Mouse (Mus musculus) frontal cortex, postnatal 10 days (tissue): ENCODE data around the gene Ndufaf1.
A peak's percentile ranks its signal among the peaks of the same experiment; 100 is the strongest.

Experiments used
- DNase-seq, 2 experiments: peaks; one replicate each; pipeline ENCODE4 v3.0.0; 2022; ENCODE audit warnings: low spot score in 2 of 2, mixed read lengths in 1 of 2

Ndufaf1 gene

DNA sequence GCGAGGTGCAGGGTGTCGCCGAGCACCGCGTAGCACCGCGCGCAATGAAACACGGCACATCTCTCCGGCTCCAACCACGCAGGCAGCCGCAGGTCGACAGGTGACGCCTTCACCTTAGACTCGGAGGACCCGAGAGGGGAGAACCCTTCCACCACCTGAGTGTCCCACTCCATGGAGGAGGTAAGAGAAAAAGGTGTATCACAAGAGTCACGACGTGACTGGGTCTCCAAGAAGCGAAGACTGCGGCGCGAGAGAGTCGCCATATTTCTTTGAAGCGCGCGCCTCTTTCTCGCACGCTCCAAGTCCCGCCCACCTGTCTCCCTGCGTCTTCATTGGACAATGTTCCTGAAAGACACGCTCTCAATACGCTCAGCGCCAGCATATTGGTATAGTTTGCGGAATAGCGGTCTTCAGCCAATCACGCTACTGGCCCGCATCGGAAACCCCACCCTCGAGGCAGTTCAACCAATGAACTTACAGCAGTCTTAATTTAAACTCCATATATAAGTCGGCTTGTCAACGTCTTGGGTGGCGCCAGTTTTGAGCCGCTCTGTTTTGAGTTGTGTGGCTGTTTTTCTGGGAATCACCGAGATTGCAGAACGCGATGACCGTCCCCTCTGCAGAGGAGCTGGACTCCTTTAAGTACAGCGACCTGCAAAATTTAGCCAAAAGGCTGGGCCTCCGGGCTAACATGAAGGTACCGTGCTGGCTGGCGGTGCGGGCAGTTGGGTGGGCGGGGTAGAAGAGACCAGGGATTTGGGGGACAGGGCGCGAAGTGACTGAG lies 44.2 kb downstream of the Ndufaf1 start, which contains the start of the genes Nusap1 and Oip5:
Gene Nusap1, plus strand, starts transcription at position 100 of the 784 bp plus-strand sequence.
Gene Oip5, minus strand, starts transcription at position 271 of the 784 bp plus-strand sequence.
- DNase-seq = peak; percentile 90 to 93

DNA sequence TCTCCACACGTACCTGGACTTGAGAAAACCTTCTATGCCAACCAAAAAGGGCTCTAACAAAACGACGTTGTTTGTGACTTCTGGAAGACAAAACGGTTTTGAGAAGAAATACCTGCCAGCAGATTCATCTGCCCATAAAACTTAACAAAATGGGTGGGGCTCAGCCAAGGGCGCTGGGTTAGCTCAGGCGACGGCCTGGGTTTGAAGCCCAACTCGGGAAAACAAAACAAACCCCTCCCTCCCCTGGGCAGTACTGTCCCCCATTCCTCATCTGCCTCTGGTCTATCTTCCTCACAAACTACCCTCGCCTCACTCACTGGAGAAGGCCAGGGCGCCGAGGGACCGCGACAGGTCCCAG lies 44.8 kb downstream of the Ndufaf1 start:
- DNase-seq = no peak

DNA sequence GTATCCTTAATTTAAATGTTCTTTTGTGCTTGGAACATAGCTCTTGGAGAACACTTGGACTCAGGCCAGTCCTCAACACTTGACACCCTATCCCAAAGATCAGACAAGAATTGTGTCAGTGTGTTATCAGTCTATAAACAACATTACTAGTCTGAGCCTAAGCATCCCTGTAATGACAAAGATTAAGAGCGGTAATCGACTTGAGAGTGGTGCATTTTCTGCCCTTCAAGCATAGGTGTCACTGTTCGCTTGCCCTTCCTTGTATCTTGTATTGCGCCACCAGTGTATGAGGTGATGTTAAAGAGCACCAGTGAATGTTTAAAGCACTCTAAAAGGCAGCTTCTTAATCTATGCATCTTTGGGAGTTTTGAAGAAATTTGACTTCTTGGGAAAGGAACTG lies 55.6 kb downstream of the Ndufaf1 start:
- DNase-seq = no peak
